ENCODE assay signal across 9 mouse cellular contexts in the genomic region with DNA sequence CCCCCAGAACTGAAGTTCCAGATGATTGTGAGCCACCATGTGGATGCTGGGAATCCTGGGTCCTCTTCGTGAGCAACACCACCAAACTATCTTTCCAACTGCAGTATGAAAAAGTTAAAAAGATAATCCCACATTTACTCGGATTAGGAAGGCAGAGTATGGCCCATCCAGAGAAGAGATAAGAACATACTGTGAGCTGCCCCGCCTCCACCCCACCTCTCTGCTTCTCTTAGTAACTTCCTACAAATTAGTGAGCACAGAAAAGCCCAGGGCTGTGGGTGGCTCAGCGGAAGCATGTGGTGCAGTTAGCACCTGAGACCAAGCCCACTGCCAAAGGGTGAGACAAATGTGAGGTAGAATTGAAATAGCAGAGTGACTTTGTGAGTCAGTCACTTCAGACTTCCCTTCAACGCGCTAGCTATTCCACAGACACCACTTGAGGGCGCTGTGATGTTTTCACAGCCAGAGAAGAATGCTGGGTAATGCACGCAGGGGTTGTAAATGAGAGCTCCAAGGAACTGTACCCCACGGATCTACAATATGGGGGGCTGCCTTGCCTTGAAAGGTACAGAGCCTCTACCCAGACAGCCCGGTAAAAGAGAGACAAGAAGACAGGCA.
A peak's percentile ranks its signal among the peaks of the same experiment; 100 is the strongest.
DNase-seq lines count a peak whose midpoint lies in the region; ATAC-seq and TF ChIP-seq lines count a peak whose summit lies in the region.
"Had no signal": no experiment of that assay in that cellular context is flagged by ENCODE, and none has a peak within 500 bp of the region (broad histone marks: within the 10 kb centered on the region; RNA-seq: fewer than 3 reads in every experiment).

No protein-coding gene starts in this region.

- peak; percentile 57 for TF ChIP-seq CTCF in intestine, postnatal 0 days (IDR thresholded peaks at IDR 0.05; ENCODE audit: low read depth)
- TF ChIP-seq CTCF in liver, adult 2 months (IDR thresholded peaks at IDR 0.05; ENCODE audit: low read depth, low read length) = peak; percentile 60

- no peaks in the 10 kb centered on the region for H3K36me3 ChIP-seq in intestine, postnatal 0 days (ENCODE audit: control insufficient read depth, insufficient read depth)
- no peaks in the 10 kb centered on the region for H3K36me3 ChIP-seq in intestine, embryonic 16.5 days (ENCODE audit: control insufficient read depth, insufficient read depth, low read length)
- no peaks in the 10 kb centered on the region for H3K36me3 ChIP-seq in liver, adult 2 months (ENCODE audit: control insufficient read depth, insufficient read depth, low read length)

- no peak overlapping the region for H3K9ac ChIP-seq in intestine, postnatal 0 days (ENCODE audit: low read depth, low read length)
- no peak overlapping the region for H3K9ac ChIP-seq in intestine, embryonic 16.5 days (ENCODE audit: low read depth, low read length)
- peak overlapping the region; percentile 31; the same call in 1 of the 2 replicates for H3K9ac ChIP-seq in liver, adult 2 months (ENCODE audit: low read depth, low read length)

- H3K4me1 ChIP-seq in intestine, postnatal 0 days (replicated peaks; ENCODE audit: control insufficient read depth, insufficient read depth, low read length) = no peaks in the 10 kb centered on the region
- H3K4me1 ChIP-seq in intestine, embryonic 16.5 days (ENCODE audit: control insufficient read depth, insufficient read depth, low read length) = no peaks in the 10 kb centered on the region
- no peaks in the 10 kb centered on the region for H3K4me1 ChIP-seq in liver, adult 2 months (ENCODE audit: control insufficient read depth, insufficient read depth, low read length)

- DNase-seq in ZHBTc4 (ENCODE audit: low read depth, low spot score) = peak; percentile 65
- DNase-seq in embryo, embryonic 11.5 days (ENCODE audit: low read depth, low spot score) = peak; percentile 14
- peak; percentile 63 for DNase-seq in heart, postnatal 4 days
- peak; percentile 50 for DNase-seq in liver, adult 2 months (ENCODE audit: extremely low read depth, low read depth, low spot score)
- DNase-seq in retina, postnatal 1 day = peak; percentile 32
- no peak for DNase-seq in spleen, postnatal 36 days (ENCODE audit: low spot score in 2 of 2)

- 36% methylated on average over 10 of the region's 10 CpGs for WGBS in intestine, postnatal 0 days
- 37% methylated on average over 10 of the region's 10 CpGs for WGBS in intestine, embryonic 16.5 days
- WGBS in liver, adult 2 months = 40% methylated on average over 10 of the region's 10 CpGs

- no peaks in the 10 kb centered on the region for H3K9me3 ChIP-seq in intestine, postnatal 0 days (ENCODE audit: control insufficient read depth)
- no peaks in the 10 kb centered on the region for H3K9me3 ChIP-seq in intestine, embryonic 16.5 days (ENCODE audit: control insufficient read depth, low read length)

- TF ChIP-seq POLR2A in liver, adult 2 months (IDR thresholded peaks at IDR 0.05; ENCODE audit: extremely low read depth, insufficient read depth, low read length) = no peak

- no peak for ATAC-seq in intestine, postnatal 0 days
- no peak for ATAC-seq in intestine, embryonic 16.5 days

- no peak overlapping the region for H3K27ac ChIP-seq in intestine, postnatal 0 days (ENCODE audit: low read depth, low read length)
- H3K27ac ChIP-seq in intestine, embryonic 16.5 days (ENCODE audit: low read length) = no peak overlapping the region
- no peak overlapping the region for H3K27ac ChIP-seq in liver, adult 2 months (replicated peaks; ENCODE audit: insufficient read depth, low read depth, low read length)
- H3K27ac ChIP-seq: macrophage had no signal

- H3K27me3 ChIP-seq in intestine, postnatal 0 days (replicated peaks; ENCODE audit: control insufficient read depth, insufficient read depth, low read length) = no peaks in the 10 kb centered on the region
- no peaks in the 10 kb centered on the region for H3K27me3 ChIP-seq in intestine, embryonic 16.5 days (replicated peaks; ENCODE audit: control insufficient read depth, insufficient read depth, low read length)
- H3K27me3 ChIP-seq in liver, adult 2 months (ENCODE audit: control insufficient read depth, insufficient read depth, low read length) = no peaks in the 10 kb centered on the region

- no peak overlapping the region for H3K4me2 ChIP-seq in intestine, postnatal 0 days (replicated peaks; ENCODE audit: low read depth)
- no peak overlapping the region for H3K4me2 ChIP-seq in intestine, embryonic 16.5 days (ENCODE audit: low read depth, low read length)

- no peak overlapping the region for H3K4me3 ChIP-seq in intestine, postnatal 0 days (ENCODE audit: low read depth, low read length)
- H3K4me3 ChIP-seq in intestine, embryonic 16.5 days (ENCODE audit: low read length) = no peak overlapping the region
- no peak overlapping the region for H3K4me3 ChIP-seq in liver, adult 2 months (ENCODE audit: insufficient read depth, low read depth, low read length)

- no peaks in the 10 kb centered on the region for H3K79me2 ChIP-seq in liver, adult 2 months (ENCODE audit: control insufficient read depth, insufficient read depth, low read length)

Comparison
In these comparisons a context has a peak if more than half of its experiments do, and no peak if none do; other contexts are left out.
1. DNase-seq: peak in ZHBTc4 (single experiment), embryo, embryonic 11.5 days (single experiment), heart, postnatal 4 days (single experiment), liver, adult 2 months (single experiment) and retina, postnatal 1 day (single experiment); none in spleen, postnatal 36 days (0 of 2).